Mouse (Mus musculus) ovary, adult 10 weeks (tissue): ENCODE data around the gene Krt1. TPM values are rescaled to one million over a fixed set of nuclear protein-coding genes. Genes with fewer than 3 reads are reported as not detected.

Experiments used
- polyA plus RNA-seq: library from polyadenylated mRNA; stranded (reverse); fragments of 350-450 nt; fragmentation: Illumina TruSeq; extraction: RNeasy Lipid Tissue Mini Kit (QIAGEN cat#74804); gene quantifications from one replicate; pipeline ENCODE4 v1.2.3, GENCODE M21; 2014

Krt1 gene
- polyA plus RNA-seq: 0.23 TPM

DNA sequence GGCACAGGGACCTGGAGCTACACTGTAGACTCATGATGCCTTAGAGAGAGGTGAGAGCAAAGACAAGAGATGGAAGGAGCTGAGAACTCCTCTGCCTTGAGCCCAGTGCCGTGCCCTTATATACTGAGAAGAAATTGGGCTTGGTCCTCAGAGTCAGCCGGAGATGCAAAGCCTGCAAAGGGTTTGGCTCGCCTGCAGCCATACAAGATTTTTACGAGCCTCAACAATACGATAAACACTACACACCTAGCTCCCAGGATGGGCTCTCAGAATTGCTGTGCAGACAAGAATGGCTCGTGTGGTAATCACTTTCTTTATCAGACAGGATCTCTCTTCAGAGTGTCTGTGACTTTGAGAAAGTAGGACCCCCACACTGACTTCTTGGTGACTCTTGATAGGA is at the start of gene Krt1:
Gene Krt1 (minus strand): TSS at position 101 of the 400 bp plus-strand sequence.

GRCm38 (mm10) chr15:101892820-101893219 is 42.2 kb upstream of the Krt1 start, which contains the start of gene Krt76:
Gene Krt76, minus strand, starts transcription at chr15:101892920.

DNA sequence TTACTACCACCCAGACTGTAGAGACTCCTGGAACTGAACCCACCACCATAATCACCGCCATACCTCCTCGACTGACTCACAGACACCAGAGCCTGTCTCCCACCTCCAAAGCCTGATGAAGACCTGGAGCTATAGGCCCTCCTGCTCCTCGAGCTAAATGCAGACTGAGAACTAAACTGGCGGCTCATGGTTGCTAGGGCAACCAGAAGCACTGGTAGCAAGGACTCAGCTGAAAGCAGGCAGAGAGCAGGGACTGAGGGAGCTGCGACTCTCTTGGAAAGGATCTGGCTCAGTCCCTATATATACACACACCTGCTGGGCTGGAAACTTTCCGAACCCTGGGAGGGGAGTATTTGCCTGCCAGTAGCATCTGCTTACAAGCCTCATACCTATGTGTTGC is 18.8 kb upstream of the Krt1 start, which contains the start of gene Krt77:
Gene Krt77 (minus strand): TSS at position 275 of the 400 bp plus-strand sequence.

DNA sequence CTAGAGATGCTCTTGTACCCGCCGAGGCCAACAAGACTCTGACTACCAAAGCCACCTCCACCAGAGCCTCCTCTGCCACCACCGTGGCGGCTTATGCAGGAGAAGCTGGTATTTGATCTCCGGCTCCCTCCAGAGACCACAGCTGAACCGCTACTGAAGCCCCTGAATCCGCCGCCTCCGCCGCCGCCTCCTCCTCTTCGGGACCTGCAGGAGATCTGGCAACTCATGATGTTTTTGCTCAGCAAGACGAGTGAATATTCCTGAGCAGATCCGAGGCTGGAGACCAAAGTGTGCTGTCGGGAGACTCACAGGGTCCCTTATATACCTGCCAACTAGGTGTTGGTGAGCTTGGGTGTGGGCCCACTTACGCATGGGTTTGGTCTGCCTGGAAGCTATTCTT is 32.7 kb downstream of the Krt1 start, which contains the start of gene Krt2:
Gene Krt2 (minus strand): TSS at position 295 of the 400 bp plus-strand sequence.

GRCm38 (mm10) chr15:101802296-101802835 is 48.2 kb downstream of the Krt1 start, which contains the start of gene Krt73:
Gene Krt73, minus strand, starts transcription at chr15:101802346.

Other genes starting within 250 kb of the Krt1 start
- not detected for gene Gm5414, start 222.6 kb downstream of the Krt1 start, polyA plus RNA-seq
- not detected for gene Gm5478, start 203.4 kb downstream of the Krt1 start, polyA plus RNA-seq
- gene Krt6b, start 170.5 kb downstream of the Krt1 start, polyA plus RNA-seq: not detected
- not detected for gene Krt6a, start 156.5 kb downstream of the Krt1 start, polyA plus RNA-seq
- not detected for gene Krt5, start 137.9 kb downstream of the Krt1 start, polyA plus RNA-seq
- gene Krt71, start 107.7 kb downstream of the Krt1 start, polyA plus RNA-seq: not detected
- not detected for gene Krt72, start 64.3 kb downstream of the Krt1 start, polyA plus RNA-seq
- 0.34 TPM for gene Krt73, start 48.4 kb downstream of the Krt1 start, polyA plus RNA-seq
- gene Krt2, start 32.6 kb downstream of the Krt1 start, polyA plus RNA-seq: not detected
- gene Krt77, start 18.9 kb upstream of the Krt1 start, polyA plus RNA-seq: not detected
- gene Krt76, start 42.1 kb upstream of the Krt1 start, polyA plus RNA-seq: not detected
- gene Krt4, start 73.9 kb upstream of the Krt1 start, polyA plus RNA-seq: not detected
- gene Krt79, start 89.5 kb upstream of the Krt1 start, polyA plus RNA-seq: 0.48 TPM
- not detected for gene Krt78, start 103.5 kb upstream of the Krt1 start, polyA plus RNA-seq
- 4.1 TPM for gene Krt8, start 153.7 kb upstream of the Krt1 start, polyA plus RNA-seq
- 1.4 TPM for gene Krt18, start 177.4 kb upstream of the Krt1 start, polyA plus RNA-seq
- gene Eif4b, start 223.0 kb upstream of the Krt1 start, polyA plus RNA-seq: 326 TPM
- 31.9 TPM for gene Tns2, start 249.6 kb upstream of the Krt1 start, polyA plus RNA-seq